Mouse (Mus musculus) fat pad, adult 2 months (tissue): ENCODE results near the gene Ssc4d.

Experiments used
- DNase-seq: peaks from one replicate; pipeline ENCODE4 v3.0.0-alpha.2; 2011; ENCODE audit warnings: low read depth, low spot score; ENCODE audit errors: extremely low read depth

Ssc4d gene

DNA sequence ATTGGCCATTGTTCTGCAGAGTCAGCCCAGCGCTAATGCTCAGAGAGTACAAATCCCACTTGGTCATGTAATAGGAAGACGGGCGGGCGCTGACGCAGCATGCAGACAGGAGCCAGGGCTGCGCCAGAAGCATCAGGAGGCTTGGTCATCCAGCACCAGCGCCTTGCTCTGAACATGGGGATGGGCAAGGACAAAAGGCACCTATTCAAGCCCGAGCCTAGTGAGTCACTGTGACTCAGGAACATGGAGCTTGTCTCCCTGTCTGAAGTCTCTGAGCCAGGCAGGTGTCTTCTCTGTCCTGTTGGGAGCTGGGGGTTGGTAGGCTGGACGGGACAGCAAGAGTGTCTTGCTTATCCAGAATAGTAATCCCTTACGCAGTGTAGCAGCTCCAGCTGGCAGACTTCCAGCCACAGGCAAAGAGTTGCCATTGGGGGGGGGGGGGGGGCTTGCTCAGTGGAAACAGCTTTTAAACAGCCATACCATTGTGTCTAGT, 28.4 kb downstream of the Ssc4d start:
- DNase-seq: no peak

DNA sequence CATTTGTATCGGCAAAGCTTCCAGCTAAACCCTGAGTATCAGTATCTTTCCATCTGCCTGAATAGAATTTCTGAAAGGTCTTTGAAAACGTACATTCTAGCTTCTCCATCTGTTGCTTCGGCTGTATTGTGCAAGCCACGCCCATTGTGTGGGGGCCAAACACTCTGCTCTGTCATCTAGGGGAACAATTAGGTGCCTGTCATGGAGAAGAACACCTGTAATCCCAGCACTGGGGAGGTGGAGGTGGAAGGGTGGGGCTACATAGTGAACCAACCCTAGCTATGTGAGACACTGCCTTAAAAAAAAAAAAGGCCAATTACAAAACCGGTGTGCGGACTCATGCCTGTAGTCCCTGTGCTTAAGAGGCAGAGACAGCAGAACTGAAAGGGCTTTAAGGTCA, 31.6 kb downstream of the Ssc4d start:
- DNase-seq: no peak

DNA sequence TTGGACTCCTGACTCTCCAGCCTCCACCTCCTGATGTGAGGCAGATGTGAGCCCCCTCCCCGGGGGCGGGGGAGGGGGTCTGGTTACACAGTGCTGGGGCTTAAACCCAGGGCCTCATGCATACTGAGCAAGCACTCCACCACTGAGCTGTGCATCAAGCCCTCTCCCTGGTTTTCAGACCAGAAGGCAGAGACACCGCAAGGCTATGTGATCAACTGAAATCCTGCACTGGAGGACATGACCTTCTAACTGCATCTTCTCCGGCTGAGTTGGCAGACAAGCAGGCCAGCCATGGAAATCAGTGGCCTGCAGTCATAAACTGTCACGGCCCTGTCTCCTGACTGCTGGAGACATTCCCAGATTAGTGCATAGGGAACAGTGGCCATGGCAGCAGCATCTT, 33.7 kb downstream of the Ssc4d start:
- no peak for DNase-seq

DNA sequence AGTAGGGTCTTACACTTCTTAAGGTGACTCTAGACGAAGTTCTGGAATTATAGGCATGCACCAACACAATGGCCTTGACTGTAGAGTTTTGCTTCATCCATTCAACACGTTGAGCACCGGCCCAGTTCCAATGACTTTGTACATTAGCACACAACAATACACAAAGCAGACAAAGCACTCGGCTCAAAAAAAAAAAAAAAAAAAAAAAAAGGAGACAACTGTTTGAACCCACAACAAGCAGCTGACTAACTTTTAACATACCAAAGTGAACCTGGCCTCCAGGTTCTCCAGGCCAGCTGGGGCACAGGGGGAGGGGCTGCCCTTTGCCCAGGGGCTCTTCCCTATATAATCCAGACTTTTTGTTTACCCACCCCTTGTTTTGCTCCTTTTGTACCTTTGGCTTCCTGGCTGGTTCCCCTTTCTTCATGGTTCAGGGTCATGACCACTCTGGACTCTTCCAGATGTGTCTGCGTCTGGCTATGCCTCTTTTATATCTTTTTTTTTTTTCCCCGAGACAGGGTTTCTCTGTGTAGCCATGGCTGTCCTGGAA, 38.6 kb downstream of the Ssc4d start:
- DNase-seq: no peak

DNA sequence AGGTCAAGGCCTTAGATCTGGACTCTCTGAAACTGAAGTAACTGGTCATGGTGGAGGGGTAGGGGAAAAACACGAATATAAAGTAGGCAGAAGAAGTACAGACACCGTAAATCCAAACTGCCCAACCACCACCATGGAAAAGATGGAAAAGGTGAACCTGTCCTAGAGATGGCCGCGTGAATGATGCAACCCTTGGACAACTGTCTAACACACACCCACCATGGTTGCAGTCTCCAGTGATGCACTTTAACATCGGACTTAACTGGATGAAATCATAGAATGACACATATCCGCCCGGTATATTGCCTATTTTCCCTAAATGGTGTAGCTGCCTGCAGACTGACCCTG, 39.2 kb downstream of the Ssc4d start:
- DNase-seq: no peak

DNA sequence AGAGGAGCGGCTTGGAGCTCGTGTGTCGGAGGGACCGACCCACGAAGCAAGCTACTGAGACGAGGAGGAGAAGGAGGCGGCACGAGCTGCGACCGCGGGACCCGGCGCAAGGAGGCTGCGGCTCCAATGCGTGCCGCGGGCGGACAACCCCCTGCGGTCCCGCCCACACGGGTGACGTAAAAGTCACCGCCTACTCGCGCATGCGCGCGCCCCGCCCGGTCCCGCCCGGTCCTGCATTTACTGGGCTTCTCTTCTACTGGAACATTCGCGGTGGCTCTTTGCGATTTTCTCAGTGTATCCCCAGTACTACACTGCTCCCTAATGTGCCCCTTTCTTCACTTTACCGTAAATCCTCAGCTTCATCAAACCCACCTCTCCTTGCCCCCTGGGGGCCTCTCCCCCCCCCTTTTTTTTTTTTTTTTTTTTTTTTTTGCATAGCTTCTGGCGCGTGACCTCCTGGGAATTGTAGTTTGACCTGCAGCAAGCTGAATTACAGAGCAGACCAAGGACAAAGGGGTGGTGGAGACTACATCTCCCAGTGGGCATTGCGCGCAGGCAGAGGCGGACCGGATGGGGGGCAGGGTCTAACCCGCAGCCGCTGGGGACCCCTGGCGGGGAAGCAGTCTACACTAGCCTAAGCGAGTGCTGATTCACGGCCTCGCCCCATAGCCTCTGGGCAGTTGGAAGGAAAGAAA, 39.7 kb downstream of the Ssc4d start, which contains the start of gene Ywhag:
Ywhag (minus strand) TSS at position 136 of the 695 bp plus-strand sequence.
- peak; percentile 74 for DNase-seq

DNA sequence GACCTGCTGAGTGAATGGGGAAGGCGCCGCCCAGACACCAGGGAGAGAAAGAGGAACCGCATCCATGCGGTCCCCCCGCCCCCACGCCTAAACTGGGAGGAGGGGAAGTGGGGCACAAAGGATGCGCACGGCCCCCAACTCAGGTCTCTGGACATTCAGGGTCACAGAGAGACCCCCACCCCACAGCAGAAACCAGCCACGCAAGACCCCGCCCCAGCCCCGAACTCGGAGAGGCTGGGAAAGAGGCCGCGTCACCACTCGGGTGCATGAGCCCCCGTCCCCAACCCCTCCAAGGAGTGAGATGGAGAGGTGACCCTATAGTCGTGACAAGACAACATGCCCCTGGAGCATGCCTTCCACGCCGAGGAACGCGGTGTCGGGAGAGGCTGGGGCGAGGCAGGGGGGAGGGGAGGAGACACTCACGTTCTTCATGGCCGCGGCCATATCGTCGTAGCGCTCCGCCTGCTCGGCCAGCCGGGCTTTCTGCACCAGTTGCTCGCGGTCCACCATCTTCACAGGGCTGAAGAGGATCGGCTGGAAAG, 40.4 kb downstream of the Ssc4d start:
- DNase-seq: no peak

DNA sequence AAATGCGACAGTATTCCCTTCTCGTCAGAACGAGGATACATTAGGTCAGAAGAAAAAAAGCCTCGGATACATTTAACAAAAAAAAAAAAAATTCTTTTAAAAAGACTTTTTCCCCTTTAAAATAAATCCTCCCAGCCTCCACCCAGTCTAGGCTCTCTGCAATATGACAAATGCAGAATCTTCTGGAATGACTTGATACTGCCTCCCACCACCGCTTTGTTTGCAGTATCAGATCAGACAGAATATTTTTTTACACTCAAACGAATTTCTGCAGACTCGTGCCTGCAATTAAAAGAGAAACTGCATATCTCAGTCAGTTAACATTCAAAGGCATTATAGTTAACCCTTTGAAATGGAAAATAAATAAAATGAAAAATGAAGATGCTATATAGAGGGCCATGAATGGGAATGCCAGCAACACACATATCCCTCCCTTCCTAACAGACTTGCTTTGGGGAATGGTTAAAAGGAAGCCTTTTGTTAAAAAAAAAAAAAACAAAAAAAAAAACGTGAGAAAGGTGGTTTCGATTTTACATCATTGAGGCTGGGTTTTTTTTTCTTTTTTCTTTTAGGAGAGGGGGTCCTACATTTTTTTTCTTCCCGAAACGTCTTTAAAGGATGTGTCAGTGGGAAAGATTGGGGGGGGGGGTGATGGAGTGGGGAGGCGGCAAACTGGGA, 41.0 kb downstream of the Ssc4d start:
- DNase-seq: no peak

DNA sequence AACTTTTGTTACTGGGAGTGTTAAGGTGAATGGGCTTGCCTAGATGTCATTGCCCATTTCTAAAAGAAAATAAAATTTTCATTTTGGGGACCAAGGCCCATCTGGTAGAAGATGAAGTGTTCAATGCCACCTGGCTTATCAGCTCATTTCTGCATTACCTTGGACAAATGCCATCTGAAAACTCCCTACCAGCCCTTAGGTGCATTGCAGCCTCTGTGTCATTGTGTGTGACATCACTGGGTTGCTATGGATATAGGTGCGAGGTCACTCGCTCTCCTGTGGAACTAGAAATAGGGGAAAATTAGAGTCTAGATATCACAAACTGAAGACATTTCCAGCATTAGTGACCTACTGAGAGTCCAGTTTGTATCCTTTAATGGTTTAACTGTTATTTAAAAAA, 42.0 kb downstream of the Ssc4d start:
- no peak for DNase-seq

DNA sequence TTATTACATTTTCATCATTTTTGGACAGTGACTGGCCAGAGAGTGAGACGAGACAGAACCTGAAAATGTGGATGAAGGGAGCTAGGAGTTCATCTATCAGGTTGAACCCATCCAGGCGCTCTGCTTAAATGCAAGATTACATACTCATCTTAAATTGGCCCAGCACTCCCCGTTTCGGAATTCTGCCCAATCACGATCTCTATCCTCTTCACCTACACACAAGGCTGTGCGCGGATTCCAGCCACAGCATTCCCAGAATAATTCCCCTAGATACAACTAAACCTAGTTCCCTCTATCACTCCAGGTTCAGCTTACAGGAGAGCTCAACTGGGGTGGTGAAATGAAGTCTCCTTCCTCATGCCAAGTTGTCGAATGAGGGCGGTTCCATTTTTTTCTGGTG, 42.8 kb downstream of the Ssc4d start:
- DNase-seq: no peak

DNA sequence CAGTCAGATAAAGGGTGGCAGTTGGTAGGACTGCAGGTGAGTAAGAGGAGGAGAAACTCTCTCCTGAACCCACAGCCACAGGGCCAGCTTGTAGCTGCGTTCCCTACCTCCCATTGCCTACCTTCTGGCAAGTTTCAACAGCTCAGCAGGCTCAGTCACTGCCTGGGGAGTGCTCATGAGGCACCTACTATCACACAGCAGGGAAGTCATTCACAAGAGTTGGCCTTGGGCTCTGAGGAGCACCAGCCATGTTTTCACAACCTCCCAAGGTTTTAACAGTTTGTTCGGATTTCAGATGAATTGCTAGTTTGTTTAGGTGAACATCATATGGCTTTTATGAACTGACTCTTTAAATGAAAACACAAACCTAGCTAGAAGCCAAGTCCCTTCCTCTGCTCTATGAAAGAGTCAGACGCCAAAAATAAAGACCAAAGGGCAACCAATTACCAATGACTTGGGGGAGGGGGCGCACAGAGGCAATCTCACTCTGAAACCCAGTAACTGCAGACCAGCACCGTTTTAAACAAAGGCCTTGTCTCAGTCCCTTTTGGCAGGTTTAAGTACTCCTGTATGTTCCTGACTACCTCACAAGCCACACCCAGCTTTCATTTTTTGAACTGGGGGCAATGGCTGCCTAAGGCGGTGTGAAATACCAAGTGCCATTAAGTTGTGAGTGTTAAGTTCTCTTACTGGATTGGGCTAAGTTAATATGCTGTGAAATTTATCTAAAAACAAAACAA, 44.5 kb downstream of the Ssc4d start:
- no peak for DNase-seq

DNA sequence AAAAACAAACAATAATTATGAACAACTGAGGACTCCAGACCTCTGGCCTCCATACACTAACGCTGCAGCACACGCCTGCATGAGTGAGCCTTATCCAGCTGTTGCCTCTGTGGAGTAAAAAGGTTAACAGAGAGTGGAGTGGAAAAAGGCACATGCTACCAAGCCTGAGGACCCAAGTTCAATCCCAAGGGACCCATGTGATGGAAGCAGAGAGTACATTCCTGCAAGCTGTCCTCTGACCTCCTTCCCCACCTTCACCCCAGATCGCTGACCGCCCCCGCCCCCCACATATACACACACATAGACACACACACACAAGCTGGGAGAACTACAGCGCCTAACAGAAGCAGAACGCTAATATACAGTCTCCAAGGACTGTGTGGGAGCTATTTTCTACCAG, 50.4 kb downstream of the Ssc4d start:
- no peak for DNase-seq

DNA sequence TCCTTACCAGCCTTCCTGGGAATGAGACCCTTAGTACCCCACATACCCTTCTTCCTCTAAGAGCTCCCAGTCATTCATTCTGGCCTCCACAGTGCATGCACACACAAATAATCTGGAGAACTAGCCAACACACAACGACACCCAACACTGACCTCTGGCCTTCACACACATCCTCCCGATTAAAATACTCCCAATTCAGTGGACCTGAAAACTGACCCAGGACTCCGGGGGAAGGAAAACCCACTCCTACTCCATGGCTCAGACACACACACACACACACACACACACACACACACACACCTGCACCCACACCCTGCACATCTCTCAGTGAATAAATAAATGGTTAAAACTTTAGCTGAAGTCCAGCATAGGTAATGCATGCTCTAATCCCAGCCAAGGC, 54.4 kb downstream of the Ssc4d start:
- no peak for DNase-seq

DNA sequence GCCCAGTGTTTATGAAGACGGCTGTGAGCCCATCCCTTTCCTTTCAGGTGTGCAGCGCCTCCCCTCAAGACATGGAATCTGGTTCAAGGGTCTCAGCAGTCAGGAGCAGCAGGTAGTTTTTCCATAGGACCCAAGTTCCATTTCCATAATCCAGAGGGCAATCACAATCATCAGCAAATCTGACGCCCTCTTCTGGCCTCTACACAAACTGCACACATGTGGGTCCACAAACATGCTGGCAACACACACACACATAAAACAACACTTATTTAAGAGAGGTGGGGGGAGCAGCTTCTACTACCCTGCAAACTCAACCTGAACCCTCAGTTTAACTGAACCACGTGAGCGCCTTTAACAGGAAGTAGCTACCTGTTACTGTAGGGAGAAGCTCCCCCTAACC, 55.7 kb downstream of the Ssc4d start:
- DNase-seq: no peak

DNA sequence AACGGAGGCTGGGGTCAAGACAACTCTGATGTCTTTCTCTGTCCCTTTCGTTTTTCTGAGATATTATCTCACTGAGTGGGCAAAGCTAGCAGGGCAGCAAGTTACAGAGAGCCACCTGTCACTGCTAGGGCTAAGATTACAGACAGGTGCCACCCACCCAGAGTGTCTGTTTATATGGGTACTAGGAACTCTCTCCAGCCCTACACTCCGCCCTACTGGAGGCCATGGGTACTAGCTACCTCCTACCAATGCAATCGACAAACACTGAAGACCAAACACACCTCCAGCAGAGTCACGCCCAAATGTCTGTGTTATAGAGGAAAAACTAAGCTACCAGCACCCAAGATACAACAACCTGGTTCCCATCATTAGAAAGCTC, 56.3 kb downstream of the Ssc4d start:
- no peak for DNase-seq

DNA sequence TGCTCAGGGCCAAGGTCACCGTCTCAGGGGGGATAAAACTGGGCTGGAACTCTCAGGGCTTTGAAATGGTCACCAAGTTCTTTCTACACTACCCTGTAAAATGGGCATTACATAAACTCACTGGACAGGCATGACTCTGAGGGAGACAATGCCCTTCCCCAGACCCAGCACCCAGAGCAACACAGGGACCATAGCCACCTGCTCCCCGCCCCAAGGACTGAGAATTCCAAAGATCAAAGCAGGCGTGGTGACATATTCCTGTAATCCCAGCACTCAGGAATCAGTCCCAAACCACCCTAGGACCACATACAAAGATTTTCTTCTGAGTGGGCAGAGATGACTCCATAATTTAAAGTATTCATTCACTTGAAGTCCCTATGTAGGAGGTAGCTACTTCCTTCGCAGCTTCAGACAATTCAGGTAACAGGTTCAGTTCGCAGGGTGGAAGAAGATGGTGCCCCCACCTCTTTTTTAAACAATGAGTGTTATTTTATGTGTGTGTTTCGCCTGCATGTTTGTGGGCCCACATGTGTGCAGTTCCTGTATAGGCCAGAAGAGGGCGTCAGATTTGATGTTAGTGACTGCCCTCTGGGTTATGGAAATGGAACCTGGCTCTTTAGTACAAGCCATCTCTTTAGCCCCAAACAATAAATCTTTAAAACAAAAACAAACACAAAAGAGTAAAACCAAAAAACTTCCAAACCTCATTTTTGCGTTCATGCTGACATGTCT, 56.8 kb downstream of the Ssc4d start:
- no peak for DNase-seq

DNA sequence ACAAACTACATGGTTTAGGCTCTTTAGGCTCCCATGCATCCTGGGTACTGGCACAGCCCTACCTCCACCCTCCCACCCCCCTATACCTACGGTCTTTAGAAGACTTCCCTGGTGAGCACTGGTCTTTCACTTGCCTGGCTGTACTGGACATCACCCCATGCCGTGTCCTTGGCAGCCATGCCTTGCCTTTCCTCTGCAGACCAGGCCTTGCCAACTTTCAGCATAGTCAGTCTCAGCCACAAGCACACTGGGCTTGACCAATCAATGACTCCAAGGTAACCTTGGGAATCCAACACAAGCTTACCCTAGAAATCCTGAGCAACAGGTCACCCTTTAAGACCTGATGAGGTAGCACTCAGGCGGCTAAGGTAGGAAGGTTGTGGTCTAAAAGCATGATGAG, 57.7 kb downstream of the Ssc4d start:
- DNase-seq: no peak

DNA sequence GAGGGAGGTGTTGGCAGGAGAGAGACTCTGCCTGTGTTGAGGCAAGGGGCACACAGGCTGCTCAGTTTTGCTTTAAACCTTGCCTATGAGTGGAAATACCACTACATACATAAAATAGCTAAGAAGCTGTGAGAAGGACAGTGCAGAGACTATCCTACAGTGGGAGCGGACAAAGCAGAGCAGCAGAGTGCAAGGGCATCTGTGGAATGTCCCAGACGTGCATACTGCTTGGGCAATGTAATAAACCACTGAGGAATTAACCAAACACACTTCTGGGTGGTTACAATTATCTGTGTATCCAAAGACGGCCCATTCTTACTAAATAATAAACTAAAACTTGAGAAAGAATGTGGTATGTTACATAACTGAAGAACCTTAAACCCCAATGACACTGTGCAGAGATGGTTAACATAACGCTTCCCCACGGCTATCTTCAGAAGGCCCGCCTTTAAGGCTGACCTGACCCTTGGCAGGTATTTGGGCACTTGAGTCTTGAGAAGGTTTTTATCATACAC, 58.2 kb downstream of the Ssc4d start:
- DNase-seq: no peak

DNA sequence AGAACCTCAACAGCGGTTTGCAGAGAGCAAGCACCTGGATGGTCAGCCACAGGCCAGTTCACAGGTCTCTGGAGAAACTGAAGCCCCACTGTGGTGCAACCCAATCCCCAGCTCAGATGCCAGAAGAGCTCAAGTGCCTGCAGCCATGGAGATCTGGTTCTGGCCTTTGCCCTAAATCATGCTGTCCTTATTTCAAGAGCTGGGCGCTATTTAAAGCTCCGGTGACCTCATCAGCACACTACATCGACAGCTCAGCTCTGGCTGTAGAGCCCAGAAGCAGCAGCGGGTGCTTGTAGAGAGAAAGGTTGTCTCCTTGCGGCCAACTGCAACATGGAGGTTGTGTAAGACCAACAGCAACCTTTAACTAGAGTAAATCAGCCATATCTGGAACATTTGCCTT, 60.2 kb downstream of the Ssc4d start:
- peak; percentile 61 for DNase-seq

DNA sequence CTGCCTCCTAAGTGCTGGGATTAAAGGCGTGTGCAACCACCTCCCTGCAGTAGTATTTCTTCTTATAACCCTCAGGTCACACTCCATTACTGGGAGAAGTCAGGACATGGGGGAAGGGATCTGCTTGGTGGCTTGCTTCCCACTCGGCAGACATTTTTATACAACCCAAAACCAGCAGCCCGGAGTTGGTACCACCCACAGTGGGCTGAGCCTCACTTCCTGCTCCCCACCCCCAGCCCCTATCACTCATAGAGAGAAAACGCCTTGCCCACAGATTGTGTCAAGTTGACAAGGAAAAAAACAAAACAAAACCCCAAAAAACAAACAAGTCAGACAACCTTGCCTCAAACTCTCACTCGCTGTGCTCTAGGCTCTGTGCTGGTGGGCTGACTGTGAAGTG, 61.1 kb downstream of the Ssc4d start:
- no peak for DNase-seq
